Mouse (Mus musculus) adrenal gland (tissue): ENCODE measurements around the gene Selenbp2.
"Not testable (repeated sequence)": the region's sequence is repeated elsewhere in the genome, so short reads cannot be mapped to it uniquely, and the experiment has no call there.

Experiments used
- intact Hi-C: fragments of 180-260 bp; cut with DNase I; formaldehyde crosslinking; loops from one replicate; pipeline ENCODE4 v1.15.1; 2025
- long read RNA-seq, 2 experiments: library from polyadenylated mRNA; unstranded; transcript quantifications; one replicate each; pipeline ENCODE4 v2.0.0; 2020; ENCODE audit warnings: borderline replicate concordance in 1 of 2; ENCODE audit not compliant: insufficient replicate concordance in 1 of 2

Selenbp2 gene
- long read RNA-seq, experiment 1, result 0 reads
- long read RNA-seq, experiment 2, result 0 reads

- intact Hi-C loops, result no loop called here
Measured at GRCm38 (mm10) chr3:94693329-94693825, at the start of gene Selenbp2. Gene Selenbp2, plus strand, starts transcription at chr3:94693556.

- intact Hi-C loops, result no loop called here
Measured at GRCm38 (mm10) chr3:94648755-94649590, 44.4 kb upstream of the Selenbp2 start.

GRCm38 (mm10) chr3:94650409-94650808 is 42.9 kb upstream of the Selenbp2 start:
- intact Hi-C loops, result no loop called here

GRCm38 (mm10) chr3:94653967-94654366 is 39.4 kb upstream of the Selenbp2 start:
- intact Hi-C loops, result not testable (repeated sequence)

- intact Hi-C loops, result not testable (repeated sequence)
Measured at GRCm38 (mm10) chr3:94657852-94658739, 35.3 kb upstream of the Selenbp2 start.

GRCm38 (mm10) chr3:94658740-94659095 is 34.6 kb upstream of the Selenbp2 start, which contains the start of gene Tuft1:
Gene Tuft1, minus strand, starts transcription at chr3:94658872.
- intact Hi-C loops, result not testable (repeated sequence)

GRCm38 (mm10) chr3:94659142-94659748 is 34.1 kb upstream of the Selenbp2 start:
- intact Hi-C loops, result not testable (repeated sequence)

- intact Hi-C loops, result loop anchor here (10.0 kb wide), 1 partner anchor 46 kb away; no protein-coding TSS in a partner anchor
Measured at GRCm38 (mm10) chr3:94660841-94661240, 32.5 kb upstream of the Selenbp2 start.

GRCm38 (mm10) chr3:94665060-94665802 is 28.1 kb upstream of the Selenbp2 start:
- intact Hi-C loops, result loop anchor here (10.0 kb wide), 1 partner anchor 50 kb away; no protein-coding TSS in a partner anchor

GRCm38 (mm10) chr3:94665896-94666295 is 27.5 kb upstream of the Selenbp2 start:
- intact Hi-C loops, result loop anchor here (10.0 kb wide), 1 partner anchor 51 kb away; no protein-coding TSS in a partner anchor

- intact Hi-C loops, result not testable (repeated sequence)
Measured at GRCm38 (mm10) chr3:94675101-94675500, 18.3 kb upstream of the Selenbp2 start.

- intact Hi-C loops, result no loop called here
Measured at GRCm38 (mm10) chr3:94679351-94679841, 14.0 kb upstream of the Selenbp2 start.

- intact Hi-C loops, result not testable (repeated sequence)
Measured at GRCm38 (mm10) chr3:94680032-94680431, 13.3 kb upstream of the Selenbp2 start.

- intact Hi-C loops, result no loop called here
Measured at GRCm38 (mm10) chr3:94680783-94681182, 12.6 kb upstream of the Selenbp2 start.

- intact Hi-C loops, result no loop called here
Measured at GRCm38 (mm10) chr3:94683646-94684045, 9.7 kb upstream of the Selenbp2 start.

GRCm38 (mm10) chr3:94685989-94686772 is 7.2 kb upstream of the Selenbp2 start:
- intact Hi-C loops, result not testable (repeated sequence)

GRCm38 (mm10) chr3:94688698-94689097 is 4.7 kb upstream of the Selenbp2 start:
- intact Hi-C loops, result not testable (repeated sequence)

GRCm38 (mm10) chr3:94689195-94689594 is 4.2 kb upstream of the Selenbp2 start:
- intact Hi-C loops, result not testable (repeated sequence)

GRCm38 (mm10) chr3:94690162-94690561 is 3.2 kb upstream of the Selenbp2 start:
- intact Hi-C loops, result not testable (repeated sequence)
